Mouse (Mus musculus): ENCODE measurements at regions not wholly inside any gene's neighbourhood (a gene's known extent, or its start where the extent isn't known, plus 50 kb on each side); places are given as distances from the start of the nearest gene placed in this dataset.
A peak's percentile ranks its signal among the peaks of the same experiment; 100 is the strongest.

DNA sequence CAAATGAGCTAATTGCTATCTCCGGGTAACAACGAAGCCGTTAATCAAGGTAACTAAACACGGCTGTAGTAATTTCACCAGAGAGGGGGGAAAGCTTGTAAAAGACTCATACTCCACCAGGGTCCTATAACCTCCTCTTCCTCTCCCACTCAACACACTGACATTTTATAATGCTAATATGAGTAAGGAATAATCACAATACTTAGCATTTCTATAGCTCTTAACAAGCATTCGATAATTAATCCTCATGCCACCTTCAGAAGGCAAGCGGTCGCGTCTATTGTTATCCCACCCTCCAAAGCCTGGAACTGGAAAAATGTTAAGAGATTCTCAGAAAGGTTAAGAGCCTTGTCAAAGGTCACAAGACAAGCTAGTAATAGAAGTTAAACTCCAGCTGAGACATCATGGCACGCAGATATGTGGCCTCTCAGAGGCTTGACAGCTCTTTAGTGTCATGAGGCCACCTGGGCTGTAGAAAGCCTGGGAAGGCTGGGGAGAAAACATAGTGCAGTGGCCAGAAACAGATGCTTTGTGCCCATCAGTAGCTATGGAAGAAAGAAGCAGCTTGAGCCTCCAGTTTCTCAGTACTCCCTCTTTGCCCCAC lies 356.3 kb upstream of the Got2 start:
- DNase-seq, result no peak
- WGBS, result 27% methylated on average over 9 of the region's 9 CpGs
- Histone ChIP-seq H3K9me3 (ENCODE audit: low read length) (no peaks in the 10 kb centered on the region), H3K4me1 (ENCODE audit: insufficient read depth) (0 out of 2 replicates have a peak, but pooled peaks cover 4% of the 10 kb centered on the region), H3K4me2 (ENCODE audit: low read depth) (no peak overlapping the region), H3K27ac (ENCODE audit: low read depth, low read length) (no peak overlapping the region), H3K9ac (no peak overlapping the region), H3K4me3 (ENCODE audit: low read depth, low read length) (no peak overlapping the region), H3K36me3 (ENCODE audit: insufficient read depth) (no peaks in the 10 kb centered on the region), H3K27me3 (ENCODE audit: insufficient read depth, low read length) (no peaks in the 10 kb centered on the region)
- TF ChIP-seq CTCF (IDR thresholded peaks at IDR 0.05; ENCODE audit: low read depth), result no peak
- no peak for ATAC-seq

DNA sequence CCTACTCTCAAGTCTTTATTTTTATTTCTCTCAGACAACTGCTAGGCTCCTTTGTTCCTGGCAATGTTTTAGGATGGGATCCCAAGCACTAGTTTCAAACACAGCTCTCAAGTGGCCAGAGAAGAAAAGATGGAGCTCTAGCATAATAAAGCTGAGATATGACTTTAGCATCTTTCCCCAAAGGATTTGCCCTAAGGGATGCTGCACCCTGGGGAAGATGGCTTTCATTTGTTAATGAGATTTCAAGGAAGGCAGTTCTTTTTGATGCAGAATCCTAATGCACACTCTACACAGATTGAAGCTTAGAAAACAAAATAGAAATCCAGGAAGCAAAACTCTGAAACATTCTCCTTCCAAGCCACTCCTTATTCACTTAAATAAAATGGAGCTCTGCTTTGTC lies 350.1 kb upstream of the Got2 start:
- DNase-seq (no peak), ATAC-seq (no peak)
- Histone ChIP-seq H3K36me3 (ENCODE audit: insufficient read depth) (no peaks in the 10 kb centered on the region), H3K27ac (ENCODE audit: low read depth, low read length) (no peak overlapping the region), H3K4me2 (ENCODE audit: low read depth) (no peak overlapping the region), H3K4me1 (ENCODE audit: insufficient read depth) (no peaks in the 10 kb centered on the region), H3K27me3 (ENCODE audit: insufficient read depth, low read length) (no peaks in the 10 kb centered on the region), H3K9ac (no peak overlapping the region), H3K9me3 (ENCODE audit: low read length) (no peaks in the 10 kb centered on the region), H3K4me3 (ENCODE audit: low read depth, low read length) (no peak overlapping the region)
- no peak for TF ChIP-seq CTCF (IDR thresholded peaks at IDR 0.05; ENCODE audit: low read depth)

DNA sequence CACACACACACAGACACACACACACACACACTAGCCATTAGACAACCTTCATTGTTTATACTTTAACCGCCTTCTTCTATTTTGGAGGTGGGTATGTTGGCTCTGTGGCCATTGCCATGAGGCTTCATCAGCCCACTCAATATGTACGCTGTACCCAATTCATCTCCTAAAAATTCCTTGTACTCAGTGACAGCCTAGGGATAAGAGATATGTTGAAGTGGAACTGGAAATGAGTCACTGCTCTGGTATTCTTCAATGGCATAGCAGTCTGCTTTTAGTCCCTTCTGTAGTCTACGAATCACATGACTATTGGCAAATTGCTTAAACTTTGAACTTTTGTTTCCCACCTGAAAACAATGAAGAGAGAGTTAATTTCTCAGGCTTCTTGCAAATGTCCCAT lies 349.6 kb upstream of the Got2 start:
- Histone ChIP-seq H3K4me3 (ENCODE audit: low read depth, low read length) (no peak overlapping the region), H3K4me1 (ENCODE audit: insufficient read depth) (no peaks in the 10 kb centered on the region), H3K9me3 (ENCODE audit: low read length) (no peaks in the 10 kb centered on the region), H3K4me2 (ENCODE audit: low read depth) (no peak overlapping the region), H3K9ac (no peak overlapping the region), H3K27me3 (ENCODE audit: insufficient read depth, low read length) (no peaks in the 10 kb centered on the region), H3K36me3 (ENCODE audit: insufficient read depth) (no peaks in the 10 kb centered on the region), H3K27ac (ENCODE audit: low read depth, low read length) (no peak overlapping the region)
- no peak for TF ChIP-seq CTCF (IDR thresholded peaks at IDR 0.05; ENCODE audit: low read depth)
- ATAC-seq (no peak), DNase-seq (no peak)
- WGBS, result 90% methylated on average over 3 of the region's 3 CpGs

DNA sequence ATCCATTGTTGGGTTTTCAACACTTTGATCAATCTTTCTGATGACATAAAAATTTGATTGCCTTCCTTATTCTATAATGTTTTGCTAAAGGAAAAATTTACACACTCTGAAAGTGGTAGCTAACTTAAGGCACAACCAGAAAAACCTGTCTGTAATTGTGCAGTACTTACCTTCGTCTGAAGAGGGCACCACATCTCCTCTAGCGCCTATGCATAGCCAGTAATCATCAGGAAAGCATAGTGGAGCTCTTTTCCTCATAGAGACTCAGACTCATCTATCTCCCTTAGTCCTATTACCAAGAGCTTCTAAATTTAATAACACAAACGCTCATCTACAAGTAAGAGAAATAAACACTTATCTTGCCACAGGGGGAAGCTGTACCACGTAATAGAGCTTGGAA lies 342.1 kb upstream of the Got2 start:
- whole genome bisulfite sequencing, result 33% methylated on average over 4 of the region's 4 CpGs
- Histone ChIP-seq H3K4me3 (ENCODE audit: low read depth, low read length) (no peak overlapping the region), H3K36me3 (ENCODE audit: insufficient read depth) (no peaks in the 10 kb centered on the region), H3K4me2 (ENCODE audit: low read depth) (no peak overlapping the region), H3K9me3 (ENCODE audit: low read length) (no peaks in the 10 kb centered on the region), H3K9ac (no peak overlapping the region), H3K27me3 (ENCODE audit: insufficient read depth, low read length) (no peaks in the 10 kb centered on the region), H3K4me1 (ENCODE audit: insufficient read depth) (no peaks in the 10 kb centered on the region), H3K27ac (ENCODE audit: low read depth, low read length) (no peak overlapping the region)
- DNase-seq (peak; percentile 67), ATAC-seq (no peak)
- TF ChIP-seq CTCF (IDR thresholded peaks at IDR 0.05; ENCODE audit: low read depth), result peak; percentile 69
